Mouse (Mus musculus) CH12.LX (cell line): ENCODE data around the gene Phc3. TPM values are rescaled to one million over a fixed set of nuclear protein-coding genes. Genes with fewer than 3 reads are reported as not detected.

Source experiments
- DNase-seq: peaks from one replicate; pipeline ENCODE4 v3.0.0-alpha.2; 2013; ENCODE audit errors: extremely low read depth
- H3K27ac ChIP-seq: 2 replicates; pipeline ENCODE4 v1.5.1; 2012; ENCODE audit warnings: low read depth, mild to moderate bottlenecking, control low read depth, moderate library complexity; ENCODE audit not compliant: insufficient read depth
- H3K27me3 ChIP-seq: replicated peaks from 2 replicates; pipeline ENCODE3; 2012; ENCODE audit warnings: inconsistent platforms
- H3K36me3 ChIP-seq, 2 experiments: replicated peaks in 1 of 2; 2 replicates each; pipeline versions ENCODE3 to v1.6.1; 2012; ENCODE audit warnings: inconsistent platforms in 1 of 2, low read length in 1 of 2, mild to moderate bottlenecking in 1 of 2, mixed read lengths in 1 of 2, moderate library complexity in 1 of 2; ENCODE audit not compliant: control insufficient read depth in 1 of 2, insufficient read depth in 1 of 2
- H3K4me1 ChIP-seq, 2 experiments: 2 replicates each; pipeline ENCODE4 v1.6.1; 2012; ENCODE audit warnings: inconsistent platforms in 1 of 2, moderate library complexity in 1 of 2; ENCODE audit not compliant: insufficient read depth in 2 of 2, control insufficient read depth in 1 of 2
- H3K4me2 ChIP-seq: 2 replicates; pipeline ENCODE4 v1.6.1; 2012; ENCODE audit warnings: low read depth, mild to moderate bottlenecking, control low read depth; ENCODE audit not compliant: poor library complexity, insufficient read depth, severe bottlenecking
- H3K4me3 ChIP-seq, 3 experiments: fragments of 150-350 bp in 1 of 3; sonication (generic) in 1 of 3; replicated peaks in 1 of 3; 2 replicates each; pipeline versions ENCODE3 to v1.5.1; 2011 to 2012; ENCODE audit warnings: low read depth in 2 of 3, low read length in 2 of 3, mild to moderate bottlenecking in 2 of 3, moderate library complexity in 2 of 3, control low read depth in 1 of 3, improper control_type of control experiment in 1 of 3, inconsistent platforms in 1 of 3, mixed read lengths in 1 of 3; ENCODE audit not compliant: poor library complexity in 1 of 3
- H3K79me2 ChIP-seq: replicated peaks from 2 replicates; pipeline ENCODE4 v1.6.1; 2012; ENCODE audit warnings: mild to moderate bottlenecking, moderate library complexity; ENCODE audit not compliant: control insufficient read depth, poor library complexity, insufficient read depth, severe bottlenecking; ENCODE audit errors: extremely low read depth
- H3K9ac ChIP-seq: 2 replicates; pipeline ENCODE4 v1.6.1; 2012; ENCODE audit warnings: low read depth, mild to moderate bottlenecking, control low read depth, moderate library complexity; ENCODE audit not compliant: insufficient read depth
- H3K9me3 ChIP-seq: replicated peaks from 2 replicates; pipeline ENCODE3; 2012; ENCODE audit warnings: low read length, inconsistent platforms, mixed read lengths
- CHD1 ChIP-seq: IDR thresholded peaks from 2 replicates; pipeline ENCODE4 v1.6.1; 2012; ENCODE audit warnings: low read depth, low read length, improper control_type of control experiment, inconsistent platforms
- CHD2 ChIP-seq: IDR thresholded peaks from 2 replicates; pipeline ENCODE4 v1.6.1; 2011; ENCODE audit warnings: low read length, improper control_type of control experiment
- CTCF ChIP-seq, 2 experiments: IDR thresholded peaks in 1 of 2; conservative IDR thresholded peaks in 1 of 2; 2 replicates each; pipeline ENCODE4 v1.5.1; 2011 to 2012; ENCODE audit warnings: low read depth in 2 of 2, low read length in 2 of 2, improper control_type of control experiment in 1 of 2, inconsistent platforms in 1 of 2, mild to moderate bottlenecking in 1 of 2, moderate library complexity in 1 of 2
- ELF1 ChIP-seq: IDR thresholded peaks from 2 replicates; pipeline ENCODE4 v1.6.1; 2014; ENCODE audit warnings: low read depth, mild to moderate bottlenecking, inconsistent platforms, low read length, improper control_type of control experiment
- EP300 ChIP-seq: IDR thresholded peaks from 2 replicates; pipeline ENCODE4 v1.6.1; 2011; ENCODE audit warnings: low read length, improper control_type of control experiment
- ETS1 ChIP-seq: conservative IDR thresholded peaks from 2 replicates; pipeline ENCODE4 v1.6.1; 2012; ENCODE audit warnings: low read depth, mild to moderate bottlenecking, inconsistent platforms, low read length, improper control_type of control experiment, moderate library complexity
- IRF4 ChIP-seq: IDR thresholded peaks from 2 replicates; pipeline ENCODE4 v1.6.1; 2014; ENCODE audit warnings: low read depth, mild to moderate bottlenecking, inconsistent platforms, low read length, improper control_type of control experiment
- JUN ChIP-seq: IDR thresholded peaks from 2 replicates; pipeline ENCODE4 v1.6.1; 2011; ENCODE audit warnings: low read depth, mild to moderate bottlenecking, low read length, improper control_type of control experiment, moderate library complexity; ENCODE audit not compliant: insufficient read depth
- KAT2A ChIP-seq: IDR thresholded peaks from 2 replicates; pipeline ENCODE4 v1.6.1; 2012; ENCODE audit warnings: low read length, improper control_type of control experiment, inconsistent platforms; ENCODE audit not compliant: insufficient replicate concordance
- MAFK ChIP-seq: IDR thresholded peaks from 2 replicates; pipeline ENCODE4 v1.6.1; 2011; ENCODE audit warnings: low read length, improper control_type of control experiment; ENCODE audit not compliant: insufficient replicate concordance
- MEF2A ChIP-seq: IDR thresholded peaks from 2 replicates; pipeline ENCODE4 v1.6.1; 2014; ENCODE audit warnings: low read depth, mild to moderate bottlenecking, inconsistent platforms, low read length, improper control_type of control experiment, borderline replicate concordance
- NRF1 ChIP-seq: IDR thresholded peaks from 2 replicates; pipeline ENCODE4 v1.6.1; 2014; ENCODE audit warnings: low read depth, mild to moderate bottlenecking, inconsistent platforms, low read length, improper control_type of control experiment, moderate library complexity
- POLR2A ChIP-seq: IDR thresholded peaks from 2 replicates; pipeline ENCODE4 v1.6.1; 2011; ENCODE audit warnings: low read depth, mild to moderate bottlenecking, improper control_type of control experiment, low read length
- POLR2AphosphoS2 ChIP-seq: IDR thresholded peaks from 2 replicates; pipeline ENCODE4 v1.6.1; 2011; ENCODE audit warnings: low read depth, low read length, improper control_type of control experiment
- RAD21 ChIP-seq: IDR thresholded peaks from 2 replicates; pipeline ENCODE4 v1.6.1; 2011; ENCODE audit warnings: low read depth, mild to moderate bottlenecking, low read length, improper control_type of control experiment, moderate library complexity
- SIN3A ChIP-seq: IDR thresholded peaks from 2 replicates; pipeline ENCODE4 v1.6.1; 2012; ENCODE audit warnings: low read length, improper control_type of control experiment, inconsistent platforms
- TCF12 ChIP-seq: IDR thresholded peaks from 2 replicates; pipeline ENCODE4 v1.6.1; 2014; ENCODE audit warnings: low read depth, mild to moderate bottlenecking, inconsistent platforms, low read length, improper control_type of control experiment
- UBTF ChIP-seq: IDR thresholded peaks from 2 replicates; pipeline ENCODE4 v1.6.1; 2012; ENCODE audit warnings: low read depth, mild to moderate bottlenecking, inconsistent platforms, low read length, improper control_type of control experiment, moderate library complexity
- USF2 ChIP-seq: conservative IDR thresholded peaks from 2 replicates; pipeline ENCODE4 v1.6.1; 2011; ENCODE audit warnings: low read depth, low read length, improper control_type of control experiment
- ZMIZ1 ChIP-seq: IDR thresholded peaks from 2 replicates; pipeline ENCODE4 v1.6.1; 2012; ENCODE audit warnings: low read depth, mild to moderate bottlenecking, inconsistent platforms, low read length, improper control_type of control experiment
- dilution Hi-C: fragments of 300-500 bp; cut with MboI; formaldehyde crosslinking; loops from 2 replicates; pipeline ENCODE4 v1.14.3; 2020; ENCODE audit warnings: low sequenced_read_pairs; ENCODE audit not compliant: extremely low pct_unique_long_range_greater_than_20kb, extremely low pct_ligation_motif_present
- in situ Hi-C: fragments of 300-500 bp; cut with MboI; formaldehyde crosslinking; loops from 3 replicates; pipeline ENCODE4 v1.14.3; 2019; ENCODE audit warnings: low sequenced_read_pairs, low pct_ligation_motif_present, low pct_unique_long_range_greater_than_20kb, mixed read lengths
- polyA plus RNA-seq: library from polyadenylated mRNA; unstranded; fragments of >175 nt; gene quantifications from 2 replicates; pipeline ENCODE4 v1.2.1, GENCODE M21; 2012; ENCODE audit warnings: low read depth; ENCODE audit not compliant: insufficient read length
- total RNA-seq, 2 experiments: library from RNA; depleted of rRNA; stranded (reverse); fragments of 300-350 nt in 1 of 2; fragments of >200 nt in 1 of 2; gene quantifications; 2 replicates each; pipeline ENCODE4 v1.2.3; 2012 to 2014

The Phc3 gene
- total and polyA plus RNA-seq, 3 experiments = 8.4 to 13.5 (median 8.8) TPM

DNA sequence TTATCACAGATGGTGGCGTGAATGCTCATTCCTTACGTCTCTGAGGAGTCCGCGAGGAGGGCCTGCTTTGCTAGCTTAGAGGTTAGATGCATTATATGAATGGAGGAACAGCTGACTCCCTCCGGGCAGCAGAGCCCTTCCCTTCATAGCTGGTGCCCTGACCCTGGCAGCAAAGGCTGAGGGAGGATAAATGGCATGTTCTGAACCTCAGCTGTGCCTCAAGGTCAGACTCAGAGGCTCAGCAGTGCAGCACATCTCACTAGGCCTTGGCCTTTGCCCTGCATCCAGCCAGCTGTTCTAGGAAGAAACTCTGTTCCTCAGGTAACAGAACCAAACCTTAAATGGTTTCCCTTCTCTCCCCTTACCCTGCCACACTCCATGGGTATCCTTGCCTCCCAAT, 101.0 kb downstream of the Phc3 start:
- Histone ChIP-seq H3K9me3 (no peaks in the 10 kb centered on the region), H3K27ac (no peak overlapping the region), H3K79me2 (no peaks in the 10 kb centered on the region), H3K4me1 (peaks cover 34 to 38% of the 10 kb centered on the region in 2 experiments), H3K4me3 (no peak overlapping the region), H3K9ac (no peak overlapping the region), H3K27me3 (no peaks in the 10 kb centered on the region), H3K4me2 (no peak overlapping the region), H3K36me3 (no peaks in the 10 kb centered on the region)
- dilution Hi-C loops (no loop called here), in situ Hi-C loops (loop anchor here (25.0 kb wide), 2 partner anchors 94 to 269 kb away; partner anchors contain the start of genes Cldn11 and Phc3)
- no peak for DNase-seq
- TF ChIP-seq SIN3A = no peak
- no peak for TF ChIP-seq UBTF
- TF ChIP-seq USF2 = no peak
- no peak for TF ChIP-seq POLR2A
- TF ChIP-seq RAD21 = no peak
- TF ChIP-seq CTCF (conservative IDR thresholded peaks at IDR 0.05 in 1 of 2, IDR thresholded peaks at IDR 0.05 in 1 of 2; ENCODE audit: low read depth in 2 of 2, low read length in 2 of 2) = no peak
- no peak for TF ChIP-seq JUN
- no peak for TF ChIP-seq MEF2A
- TF ChIP-seq ETS1 = no peak
- no peak for TF ChIP-seq EP300
- no peak for TF ChIP-seq KAT2A
- no peak for TF ChIP-seq ELF1
- no peak for TF ChIP-seq ZMIZ1
- TF ChIP-seq NRF1 = no peak
- TF ChIP-seq IRF4 = no peak
- TF ChIP-seq POLR2AphosphoS2 = no peak
- TF ChIP-seq TCF12 = no peak

DNA sequence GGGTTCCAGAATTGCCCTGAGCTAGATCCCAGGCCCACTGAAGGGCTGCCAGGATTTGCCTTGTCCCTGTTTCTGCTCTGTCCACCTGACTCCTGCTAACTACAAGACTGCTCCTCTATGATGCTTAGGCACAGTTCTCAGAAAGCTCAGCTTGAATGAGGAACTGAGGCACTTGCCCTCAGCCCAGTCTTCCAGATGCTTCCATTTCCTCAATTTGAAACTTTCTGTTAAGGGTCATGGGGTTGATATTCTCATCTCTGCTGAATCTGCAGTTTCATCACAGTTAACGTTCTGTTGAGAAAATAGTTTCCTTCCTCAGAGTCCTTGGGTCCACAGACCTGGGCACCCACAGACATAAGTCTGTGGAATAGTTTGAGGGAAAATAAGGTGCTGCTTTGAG, 104.6 kb downstream of the Phc3 start:
- TF ChIP-seq CHD2 (0 out of 2 replicates have a peak, but pooled peaks have one; percentile 7), CHD1 (no peak), KAT2A (no peak), IRF4 (peak; percentile 70), ELF1 (0 out of 2 replicates have a peak, but pooled peaks have one; percentile 10), EP300 (peak; percentile 79), ETS1 (peak; percentile 37; the same call in 1 of the 2 replicates), MAFK (peak; percentile 94)
- dilution Hi-C loops = no loop called here
- no peaks in the 10 kb centered on the region for H3K79me2 ChIP-seq
- in situ Hi-C loops = loop anchor here (25.0 kb wide), 2 partner anchors 98 to 273 kb away; partner anchors contain the start of genes Cldn11 and Phc3
- no peak overlapping the region for H3K9ac ChIP-seq
- H3K36me3 ChIP-seq = no peaks in the 10 kb centered on the region
- H3K4me1 ChIP-seq = peaks cover 23 to 33% of the 10 kb centered on the region in 2 experiments
- H3K27me3 ChIP-seq = no peaks in the 10 kb centered on the region
- H3K9me3 ChIP-seq = no peaks in the 10 kb centered on the region
- no peak overlapping the region for H3K27ac ChIP-seq
- no peak overlapping the region for H3K4me3 ChIP-seq
- DNase-seq = peak; percentile 67
- H3K4me2 ChIP-seq = no peak overlapping the region
